Mouse (Mus musculus) heart, adult 2 months (tissue): ENCODE results near the gene Mfng.

Source experiments
- CTCF ChIP-seq: fragments of 200-600 bp; IDR thresholded peaks from 2 replicates; pipeline ENCODE4 v1.8.1; 2022; ENCODE audit warnings: antibody characterized with exemption, mild to moderate bottlenecking, moderate library complexity
- EP300 ChIP-seq: fragments of 200-500 bp; IDR thresholded peaks from 2 replicates; pipeline ENCODE4 v1.6.1; 2011; ENCODE audit warnings: low read depth, low read length, control low read depth; ENCODE audit not compliant: insufficient read depth
- POLR2A ChIP-seq: fragments of 200-500 bp; IDR thresholded peaks from 2 replicates; pipeline ENCODE4 v1.6.1; 2011; ENCODE audit warnings: mild to moderate bottlenecking, low read depth, low read length, control low read depth; ENCODE audit not compliant: insufficient read depth

GRCm38 (mm10) chr15:78736681-78737100 lies 36.6 kb downstream of the Mfng start:
- TF ChIP-seq POLR2A (no peak), EP300 (no peak), CTCF (no peak)
